Mouse (Mus musculus): ENCODE measurements at regions not wholly inside any gene's neighbourhood (a gene's known extent, or its start where the extent isn't known, plus 50 kb on each side); places are given as distances from the start of the nearest gene placed in this dataset.

DNA sequence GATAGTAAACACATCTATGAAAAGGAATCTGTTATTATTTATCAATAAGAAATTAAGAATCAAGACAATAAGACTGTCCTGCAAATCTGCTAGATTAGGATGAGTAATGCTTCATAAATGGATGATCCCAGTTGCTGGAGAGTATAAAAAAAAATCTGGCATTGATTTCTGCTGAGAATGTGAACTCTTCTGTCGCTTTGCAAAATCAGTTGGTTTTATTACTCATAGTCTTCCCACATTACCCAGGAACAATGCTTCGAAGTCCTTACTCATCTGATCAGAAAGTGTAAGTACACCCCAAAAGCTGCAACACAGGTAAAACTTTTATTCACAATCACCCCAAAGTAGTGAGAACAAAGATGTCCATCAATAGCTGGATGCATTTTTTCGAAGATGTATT, 77.8 kb upstream of the Itprid2 start:
- TF ChIP-seq CTCF (IDR thresholded peaks at IDR 0.05; ENCODE audit: low read depth) = no peak
- no peak for TF ChIP-seq EP300 (IDR thresholded peaks at IDR 0.05; ENCODE audit: low read depth)

Data from heart, postnatal 0 days (tissue).